Mouse (Mus musculus) heart, adult 9 months (tissue): ENCODE measurements around the gene Rack1.

ENCODE experiments used
- DNase-seq, 2 experiments: peaks; one replicate each; pipeline ENCODE4 v3.0.0; 2022; ENCODE audit warnings: low spot score in 2 of 2

The Rack1 gene

DNA sequence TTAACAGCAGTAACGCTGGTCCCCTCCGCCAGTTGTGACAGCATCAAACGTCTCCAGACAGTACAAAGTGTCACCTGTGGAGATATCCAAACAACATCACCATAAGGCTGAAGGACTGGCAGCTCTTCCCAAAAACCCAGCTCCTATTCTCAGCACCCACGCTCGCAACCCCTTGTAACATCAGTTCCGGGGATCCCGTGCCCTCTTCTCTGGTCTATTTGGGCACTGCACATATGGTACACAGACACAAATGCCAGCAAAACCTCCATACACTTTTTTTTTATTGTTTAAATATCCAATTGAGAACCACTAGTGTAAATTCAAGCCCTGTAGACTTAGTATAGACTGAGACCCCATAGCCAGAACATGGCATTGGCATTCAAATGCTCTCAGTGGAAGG lies 4.9 kb upstream of the Rack1 start:
- no peak for DNase-seq

- no peak for DNase-seq
These were observed 3.8 kb upstream of the Rack1 start for GRCm38 (mm10) chr11:48796290-48796689.

DNA sequence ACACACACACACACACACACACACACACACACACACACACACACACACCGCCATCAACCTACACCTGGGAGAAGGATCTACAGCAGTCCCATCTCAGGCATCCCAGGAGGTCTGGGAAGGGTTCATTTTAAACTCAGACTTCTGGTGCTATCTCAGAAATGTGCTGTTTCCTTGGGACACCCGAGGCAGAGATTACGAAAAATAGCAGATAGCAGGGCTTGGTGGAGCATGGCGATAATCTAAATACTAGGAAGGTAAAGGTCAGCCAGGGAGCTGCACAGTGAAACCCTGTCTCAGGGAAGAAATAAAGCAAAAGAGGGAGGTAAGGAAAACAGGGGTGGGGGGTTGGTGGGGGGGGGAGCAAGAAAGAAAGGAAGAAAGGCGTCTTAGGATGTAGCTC lies 2.8 kb upstream of the Rack1 start:
- DNase-seq: no peak

DNA sequence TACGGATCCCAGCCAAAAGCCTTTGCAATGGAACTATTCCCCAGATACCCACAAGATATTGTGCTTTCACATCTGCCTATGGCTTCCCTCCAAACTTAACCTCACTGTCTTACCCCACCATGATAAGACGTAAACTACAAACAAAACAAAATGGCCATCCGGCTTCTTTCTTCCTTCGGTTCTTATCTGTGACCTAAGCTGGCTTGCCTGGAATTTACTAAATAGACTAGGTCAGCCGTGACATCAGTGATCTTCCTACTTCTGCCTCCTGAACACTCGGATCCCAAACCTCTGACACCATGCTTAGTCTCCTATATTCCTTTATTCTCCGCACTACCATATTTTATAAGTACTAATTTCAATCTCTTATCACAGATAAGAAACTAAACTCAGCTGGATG lies 1.8 kb upstream of the Rack1 start:
- DNase-seq: no peak

GRCm38 (mm10) chr11:48798984-48799920 lies 880 bp upstream of the Rack1 start:
- no peak for DNase-seq

- no peak for DNase-seq
These were observed 2.0 kb downstream of the Rack1 start for GRCm38 (mm10) chr11:48801831-48802772.

- no peak for DNase-seq
These were observed 3.9 kb downstream of the Rack1 start for GRCm38 (mm10) chr11:48803988-48804387.

GRCm38 (mm10) chr11:48804922-48805321 lies 4.8 kb downstream of the Rack1 start:
- no peak for DNase-seq

DNA sequence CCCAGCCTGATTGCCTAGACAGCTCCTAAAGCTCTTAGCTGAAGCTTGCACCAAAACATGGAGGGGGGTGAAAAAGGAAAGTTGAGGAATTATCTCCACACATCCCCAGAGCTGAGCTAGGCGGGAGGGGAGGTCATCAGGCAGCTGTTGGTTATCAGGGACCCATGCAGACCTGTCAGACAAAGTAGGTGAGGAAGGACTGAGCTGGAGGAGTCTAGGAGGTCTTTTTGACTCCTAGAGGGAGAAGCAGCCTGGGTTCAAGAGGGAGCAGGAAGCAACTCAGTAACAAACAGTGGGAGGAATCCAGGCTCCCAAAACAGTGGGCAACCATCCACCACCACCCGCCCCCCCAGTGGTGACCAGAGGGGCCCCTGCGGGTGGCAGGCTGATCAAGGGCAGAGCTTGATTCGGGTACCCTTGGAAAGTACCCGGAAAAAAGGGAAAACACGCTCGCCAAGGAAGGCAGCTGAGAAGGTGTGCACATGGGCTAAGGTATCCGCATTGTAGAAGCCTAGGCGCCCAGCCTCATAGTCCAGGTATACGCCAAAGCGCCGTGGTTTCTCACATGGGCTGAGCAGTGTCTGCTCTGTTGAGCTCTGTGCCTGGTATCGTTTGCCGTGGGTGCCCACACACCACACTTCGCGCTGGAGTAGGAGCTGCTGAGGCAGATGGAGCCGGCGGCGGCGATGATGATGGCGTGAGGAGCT lies 6.9 kb downstream of the Rack1 start:
- no peak for DNase-seq

GRCm38 (mm10) chr11:48807563-48808303 lies 7.6 kb downstream of the Rack1 start:
- no peak for DNase-seq

DNA sequence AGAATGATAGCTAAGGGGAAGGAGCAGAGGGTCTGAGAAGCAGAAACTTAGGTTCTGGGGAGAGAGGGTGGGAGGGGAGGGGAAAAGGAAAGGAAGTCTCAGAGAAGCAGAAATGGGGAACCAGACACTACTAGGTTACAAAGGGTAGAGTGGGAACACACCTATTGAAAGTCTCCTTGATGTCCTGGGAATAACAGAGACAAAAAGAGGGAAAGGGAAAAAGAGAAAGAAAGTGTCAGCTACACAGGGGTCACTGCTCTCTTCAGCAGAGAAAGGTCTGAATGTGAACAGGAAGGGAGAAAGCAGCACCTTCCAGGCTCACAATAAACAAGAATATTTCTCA lies 8.1 kb downstream of the Rack1 start:
- DNase-seq: no peak

- peak in 1 of 2 experiments; percentile 40 for DNase-seq
These were observed 8.8 kb downstream of the Rack1 start for GRCm38 (mm10) chr11:48808737-48809433.

GRCm38 (mm10) chr11:48809434-48809830 lies 9.3 kb downstream of the Rack1 start:
- DNase-seq: no peak

DNA sequence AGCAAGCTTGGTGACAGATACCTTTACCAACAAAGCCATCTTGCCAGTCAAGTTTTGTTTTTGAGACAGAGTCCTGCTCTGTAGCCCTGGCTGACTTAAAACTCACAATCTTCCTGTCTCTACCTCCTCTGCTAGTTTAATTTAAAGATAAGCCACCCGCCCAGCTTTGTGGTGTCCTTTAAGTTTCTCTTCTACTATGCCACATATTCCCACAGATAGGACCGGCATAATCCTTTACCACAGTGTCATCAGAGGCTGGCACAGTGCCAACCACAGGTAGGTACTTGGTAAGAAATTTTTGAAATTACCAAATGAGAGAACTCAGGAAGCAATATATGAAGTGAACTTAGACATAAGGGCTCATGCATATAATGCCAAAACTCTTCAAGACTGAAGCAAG lies 10.0 kb downstream of the Rack1 start:
- no peak for DNase-seq

- DNase-seq: no peak
These were observed 13.7 kb downstream of the Rack1 start for GRCm38 (mm10) chr11:48813782-48814181.

DNA sequence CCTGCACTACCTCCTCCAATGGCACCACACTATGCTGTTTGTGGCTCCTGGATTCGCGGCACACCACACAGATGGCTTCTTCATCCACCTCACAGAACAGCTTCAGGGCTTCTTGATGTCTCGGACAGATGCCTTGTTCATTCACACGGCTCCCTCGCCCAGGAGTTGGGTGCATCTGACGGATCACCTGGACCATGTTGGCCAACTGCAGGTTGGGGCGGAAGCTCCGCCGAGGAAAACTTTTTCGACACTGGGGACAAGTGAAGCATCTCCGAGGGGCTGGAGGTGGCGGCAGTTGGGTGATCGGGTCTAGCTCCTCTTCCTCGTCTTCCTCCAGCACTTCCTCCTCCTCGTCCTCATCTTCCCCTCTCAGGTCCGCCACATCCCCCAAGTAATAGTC lies 15.7 kb downstream of the Rack1 start:
- DNase-seq: peak in 1 of 2 experiments; percentile 39

DNA sequence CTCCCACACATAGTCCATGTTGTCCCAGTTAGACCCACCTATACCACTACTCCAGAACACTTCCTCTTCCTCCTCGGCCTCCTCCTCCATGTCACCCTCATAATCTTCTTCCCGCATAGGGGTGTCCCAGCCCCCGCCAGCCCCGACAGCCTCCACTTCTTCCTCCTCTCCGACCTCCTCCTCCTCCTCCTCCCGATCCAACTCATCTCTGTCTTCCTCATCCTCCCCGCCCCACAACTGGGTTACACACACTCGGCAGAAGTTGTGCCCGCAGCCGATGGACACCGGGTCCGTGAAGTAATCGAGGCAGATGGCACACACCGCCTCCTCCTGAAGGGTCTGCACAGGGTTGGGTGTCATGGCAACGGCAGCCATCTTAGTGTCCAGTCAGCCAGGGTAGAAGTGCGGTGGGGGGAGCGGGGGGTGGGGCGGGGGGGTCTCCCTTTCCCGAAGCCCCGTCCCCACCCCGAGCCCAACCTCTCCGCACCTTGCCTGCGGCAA lies 16.2 kb downstream of the Rack1 start:
- DNase-seq: peak; percentile 32 to 57

DNA sequence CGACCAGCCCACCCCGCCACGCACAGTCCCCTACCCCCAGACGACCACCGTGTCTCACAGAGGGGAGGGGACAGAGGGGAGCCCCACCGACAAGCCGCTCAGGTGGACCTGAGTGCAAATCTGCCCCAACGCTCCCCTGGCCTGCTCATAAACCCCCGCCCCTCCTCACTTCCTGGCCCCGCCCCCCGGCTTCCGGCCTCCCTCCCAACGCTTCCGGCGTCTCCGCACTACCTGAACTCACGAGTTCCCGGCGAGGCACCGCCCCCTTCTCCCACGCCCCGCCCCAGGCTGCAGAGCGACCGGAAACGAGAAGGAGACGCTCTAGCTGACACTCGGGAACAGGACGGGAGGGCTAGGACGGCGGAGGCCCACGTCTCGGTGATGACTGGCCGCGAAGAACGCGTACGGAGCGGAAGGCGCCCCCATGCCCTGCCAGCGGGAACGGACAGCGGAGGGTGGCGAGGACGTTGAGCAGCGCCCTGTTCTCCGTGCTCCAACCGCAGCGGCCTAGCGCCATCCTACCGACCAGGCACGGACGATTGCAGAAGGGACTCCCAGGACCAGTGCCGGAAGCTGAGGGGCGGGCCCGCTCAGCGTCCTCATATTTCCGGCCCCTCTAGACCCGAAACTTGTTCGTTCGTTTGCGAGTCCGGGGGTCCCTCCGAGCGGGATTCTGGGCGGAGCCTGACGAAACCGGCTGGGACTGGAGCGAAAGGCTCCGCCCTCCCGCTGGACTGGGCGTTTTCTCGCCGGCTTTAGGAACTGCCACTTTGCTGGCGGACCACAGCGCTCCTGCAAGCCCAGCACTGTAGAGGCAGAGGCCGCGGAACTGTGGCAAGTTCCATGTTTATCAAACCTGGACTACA lies 16.9 kb downstream of the Rack1 start, which contains the start of gene Trim41:
Trim41 (minus strand) TSS at position 554 of the 866 bp plus-strand sequence.
- DNase-seq: peak; percentile 99

DNA sequence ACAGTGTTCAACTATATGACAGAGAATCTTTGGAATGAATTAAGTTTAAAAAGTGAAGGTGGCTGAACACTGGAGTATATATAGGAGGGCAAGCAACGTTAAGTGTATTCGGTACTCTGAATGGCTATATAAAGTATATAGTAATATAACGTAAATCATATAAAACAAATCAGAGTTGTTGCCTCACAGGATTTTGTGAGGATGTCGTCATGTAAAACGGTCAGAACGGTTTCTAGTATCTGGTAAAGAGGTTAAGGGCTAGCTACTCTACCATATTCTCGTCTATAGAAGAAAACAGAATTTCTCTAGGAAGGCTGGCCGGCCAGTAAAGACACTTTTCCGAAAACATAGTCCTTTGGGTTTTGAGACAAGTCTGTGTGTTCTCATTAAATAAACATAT lies 17.7 kb downstream of the Rack1 start:
- no peak for DNase-seq
